Mouse (Mus musculus): ENCODE measurements around the gene Adgrb3. TPM values are rescaled to one million over a fixed set of nuclear protein-coding genes. Genes with fewer than 3 reads are reported as not detected.
"Not testable (repeated sequence)": the region's sequence is repeated elsewhere in the genome, so short reads cannot be mapped to it uniquely, and the experiment has no call there.

The Adgrb3 gene
- polyA plus RNA-seq, 1 experiment from 2014 or later = not detected

DNA sequence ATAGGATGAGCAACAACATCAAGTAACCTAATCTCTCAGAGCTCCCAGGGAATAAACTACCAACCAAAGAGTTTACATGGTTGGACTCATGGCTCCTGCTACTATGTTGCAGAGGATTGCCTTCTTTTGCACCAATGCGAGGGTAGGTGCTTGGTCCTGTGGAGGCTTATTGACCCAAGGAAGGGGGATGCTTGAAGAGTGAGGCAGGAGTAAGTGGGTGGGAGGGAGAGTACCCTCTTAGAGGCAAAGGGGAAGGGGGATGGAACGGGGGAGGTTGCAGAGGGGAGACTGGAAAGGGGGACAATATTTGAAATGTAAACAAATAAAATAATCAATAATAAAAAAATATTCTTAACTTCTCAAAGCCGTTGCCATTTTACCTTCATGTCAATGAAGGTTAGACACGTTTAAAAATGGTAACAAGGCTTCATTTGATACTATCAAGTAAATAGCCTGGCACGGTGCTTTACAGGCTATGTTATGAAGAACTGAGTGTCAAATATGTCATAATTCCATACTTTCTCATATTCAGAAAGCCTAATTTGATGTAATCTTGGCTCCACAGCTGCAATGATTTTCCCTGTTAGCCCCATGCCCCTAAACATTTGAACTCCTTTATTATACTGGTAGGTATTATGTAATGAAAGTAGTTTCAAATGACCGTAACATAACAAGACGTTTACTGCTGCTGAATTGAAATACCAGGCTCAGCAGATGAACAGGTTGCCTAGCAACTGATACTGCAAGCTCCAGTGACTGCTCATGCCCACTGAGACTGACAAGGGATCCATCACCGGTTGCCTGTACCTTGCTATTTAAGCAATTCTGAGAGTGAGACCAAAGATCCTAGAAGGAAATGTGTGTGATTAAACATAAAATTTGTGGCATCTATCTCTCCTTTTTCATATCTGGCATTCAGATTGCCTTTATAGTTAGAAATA lies 796.1 kb downstream of the Adgrb3 start:
- Histone ChIP-seq H3K27ac (no peak overlapping the region), H3K79me2 (ENCODE audit: inconsistent target) (no peaks in the 10 kb centered on the region), H3K4me3 (ENCODE audit: inconsistent target) (no peak overlapping the region), H3K36me3 (ENCODE audit: inconsistent target) (no peaks in the 10 kb centered on the region)
- WGBS (ENCODE audit: missing documents) = 73% methylated on average over 7 of the region's 8 CpGs

DNA sequence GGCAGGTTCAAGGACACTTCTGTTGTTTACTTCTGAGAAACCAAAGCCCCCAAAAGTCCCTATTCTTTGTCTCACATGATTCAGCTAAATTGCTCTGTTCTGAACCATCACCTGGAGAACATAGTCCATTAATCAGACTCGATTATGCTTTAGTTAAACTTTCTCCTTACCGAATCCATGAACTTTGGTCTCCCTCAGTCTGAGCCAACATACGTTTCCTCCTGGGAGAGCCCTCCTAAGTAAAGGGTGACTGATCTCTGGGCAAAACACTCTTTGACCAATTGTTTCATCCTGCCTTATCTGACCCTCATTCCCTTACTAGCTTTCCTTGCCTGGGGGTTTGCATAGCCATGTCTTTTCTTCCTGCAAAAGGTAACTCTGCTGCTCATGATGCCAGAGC lies 806.4 kb downstream of the Adgrb3 start:
- 81% methylated on average over 3 of the region's 3 CpGs for WGBS (ENCODE audit: missing documents)
- no peak overlapping the region for H3K4me3 ChIP-seq (ENCODE audit: inconsistent target)
- H3K36me3 ChIP-seq (ENCODE audit: inconsistent target) = no peaks in the 10 kb centered on the region
- no peaks in the 10 kb centered on the region for H3K79me2 ChIP-seq (ENCODE audit: inconsistent target)
- no peak overlapping the region for H3K27ac ChIP-seq

DNA sequence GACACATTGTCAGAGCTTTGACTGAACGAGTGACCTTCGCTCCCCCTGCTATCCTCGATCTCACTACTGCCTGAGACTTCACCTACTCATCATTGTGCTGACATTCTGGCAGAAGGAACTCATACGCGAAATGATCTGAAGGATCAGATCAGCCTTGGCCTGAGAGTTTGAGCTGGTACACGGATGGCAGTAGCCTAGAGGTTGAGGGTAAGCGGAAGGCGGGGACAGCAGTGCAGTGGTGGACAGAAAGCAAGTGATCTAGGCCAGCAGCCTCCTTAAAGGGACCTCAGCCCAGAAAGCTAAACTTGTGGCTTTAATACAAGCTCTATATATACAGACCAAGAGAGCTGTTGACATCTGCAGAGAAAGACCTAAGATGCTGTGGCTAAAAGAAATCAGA lies 811.7 kb downstream of the Adgrb3 start:
- not testable (repeated sequence) for H3K79me2 ChIP-seq (ENCODE audit: inconsistent target); H3K4me3 ChIP-seq (ENCODE audit: inconsistent target); H3K36me3 ChIP-seq (ENCODE audit: inconsistent target); H3K27ac ChIP-seq
- 90% methylated on average over 2 of the region's 8 CpGs for WGBS (ENCODE audit: missing documents)

Data from macrophage (primary cell).